Mouse (Mus musculus): ENCODE measurements around the gene Ceacam19.

Gene Ceacam19

GRCm38 (mm10) chr7:19836843-19837242, 50.9 kb downstream of the Ceacam19 start:
- DNase-seq = no peak

- no peak for DNase-seq
These were observed 53.7 kb downstream of the Ceacam19 start for GRCm38 (mm10) chr7:19834055-19834454.

- no peak for DNase-seq
These were observed 55.9 kb downstream of the Ceacam19 start for GRCm38 (mm10) chr7:19831837-19832236.

DNA sequence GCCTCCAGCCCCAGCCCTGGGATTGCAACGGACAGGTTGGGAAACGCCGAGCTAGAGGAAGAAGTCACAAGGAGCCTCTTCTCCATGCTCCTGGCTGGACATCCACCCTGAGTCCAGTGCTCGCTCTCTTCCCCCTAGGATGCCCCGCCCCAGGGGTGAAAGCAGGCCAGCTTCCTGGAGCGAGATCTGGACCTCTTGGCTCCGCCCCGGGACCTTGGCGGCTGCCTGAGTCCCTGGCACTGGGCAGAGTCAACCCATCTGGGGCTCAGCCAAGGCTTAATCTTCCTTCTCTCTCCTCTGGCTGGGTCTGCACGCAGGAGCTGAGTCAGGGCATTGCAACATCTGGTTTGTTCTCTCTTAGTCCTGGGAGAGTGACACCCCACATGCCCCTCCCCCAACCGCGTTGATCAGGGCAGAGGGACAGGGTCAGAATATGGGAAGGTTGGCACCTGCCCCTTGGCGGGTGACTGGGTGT, 57.0 kb downstream of the Ceacam19 start:
- DNase-seq = no peak

DNA sequence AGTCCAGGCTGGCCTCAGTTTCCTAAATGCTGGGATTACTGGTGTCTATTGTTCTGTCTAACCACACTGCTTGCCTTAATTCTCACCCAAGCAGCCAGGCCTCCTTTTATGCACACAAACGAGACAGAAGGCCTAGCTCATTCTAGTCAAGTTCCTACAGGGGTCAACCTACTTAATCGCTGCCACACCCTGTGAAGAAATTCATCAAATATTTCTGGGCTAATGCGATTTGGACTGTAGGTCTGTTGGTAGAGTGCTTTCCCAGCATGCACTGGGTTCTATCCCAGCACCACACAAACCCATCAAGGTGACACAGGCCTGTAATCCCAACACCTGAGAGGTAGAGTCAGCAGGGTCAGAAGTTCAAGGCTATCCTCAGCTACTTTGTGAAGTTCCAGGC, 58.1 kb downstream of the Ceacam19 start:
- DNase-seq = no peak

DNA sequence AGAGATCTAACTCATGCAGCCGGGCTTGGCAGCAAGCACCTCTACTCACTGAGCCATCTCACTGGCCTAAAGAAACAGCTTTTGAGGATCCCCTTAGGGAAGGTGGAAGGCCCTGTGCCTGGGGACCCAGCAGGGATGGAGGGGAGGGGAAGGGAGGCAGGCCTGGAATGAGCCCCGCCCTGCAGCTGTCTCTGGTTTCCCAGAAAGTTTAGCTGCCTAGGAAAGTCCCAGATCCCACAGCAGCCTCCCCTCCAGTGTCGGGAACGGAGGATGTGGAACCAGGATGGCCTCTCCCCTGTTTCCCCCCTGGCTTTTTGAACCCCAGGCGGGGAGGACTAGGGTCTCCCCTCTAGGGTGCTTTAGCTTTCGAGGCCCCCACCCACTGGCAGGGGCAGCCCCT, 61.0 kb downstream of the Ceacam19 start:
- no peak for DNase-seq
